Mouse (Mus musculus) macrophage (primary cell): ENCODE data around the gene Traip. TPM values are rescaled to one million over a fixed set of nuclear protein-coding genes. Genes with fewer than 3 reads are reported as not detected.
A peak's percentile ranks its signal among the peaks of the same experiment; 100 is the strongest.

Source experiments
- H3K27ac ChIP-seq: fragments of 350-480 bp; formaldehyde crosslinking; 2 replicates; pipeline ENCODE4 v1.9.0; 2021
- H3K36me3 ChIP-seq: fragments of 350-480 bp; formaldehyde crosslinking; 2 replicates; pipeline ENCODE4 v1.9.0; 2021; ENCODE audit errors: inconsistent target
- H3K4me3 ChIP-seq: fragments of 350-480 bp; formaldehyde crosslinking; 2 replicates; pipeline ENCODE4 v1.9.0; 2021; ENCODE audit errors: inconsistent target
- H3K79me2 ChIP-seq: fragments of 350-480 bp; formaldehyde crosslinking; 2 replicates; pipeline ENCODE4 v1.9.0; 2021; ENCODE audit errors: inconsistent target
- WGBS: methylation state at CpG from one replicate; pipeline ENCODE4 v1.1.7; 2026; ENCODE audit warnings: inconsistent platforms; ENCODE audit not compliant: missing documents; 5-methylcytosine and 5-hydroxymethylcytosine counted together
- polyA plus RNA-seq: library from polyadenylated mRNA; stranded (reverse); fragments of 250-400 nt; gene quantifications from 3 replicates; pipeline ENCODE4 v1.2.4, GENCODE M21; 2018; ENCODE audit warnings: inconsistent platforms
- total RNA-seq, 78 experiments: library from RNA; depleted of rRNA; stranded (reverse); fragments of 250-400 nt; gene quantifications; 1 replicate in 9 of 78; 2 replicates in 24 of 78; 3 replicates in 43 of 78; 4 replicates in 2 of 78; pipeline ENCODE4 v1.2.4; 2018; ENCODE audit warnings: inconsistent platforms in 56 of 78

Traip gene
- 10 to 100 TPM in 1 of 26 experiments, 1 to 10 TPM in 24, not detected in 1; 1.2 to 18.6 (median 2.6) TPM for total RNA-seq (2018; cell fraction: chromatin; rRNA removed)
- 1 to 10 TPM in 8 of 26 experiments, under 1 TPM in 18; 0.28 to 1.7 (median 0.79) TPM for total RNA-seq (2018; cell fraction: cytosol; rRNA removed)
- 1 to 10 TPM in 16 of 26 experiments, under 1 TPM in 10; 0.44 to 9.6 (median 1.3) TPM for total RNA-seq (2018; cell fraction: nucleus; rRNA removed)
- polyA plus RNA-seq, result 0.43 to 3.0 TPM (median 1.1 TPM) in 3 replicates

- peak within 1 kb of the TSS; percentile 34 for H3K27ac ChIP-seq
- H3K4me3 ChIP-seq, result peak within 1 kb of the TSS; percentile 84
- 76% methylated on average over 10 of the region's 10 CpGs for WGBS
- peaks cover 39% of the 10 kb centered on the region for H3K79me2 ChIP-seq
- no peaks in the 10 kb centered on the region for H3K36me3 ChIP-seq
Observed at GRCm38 (mm10) chr9:107949922-107950235, at the start of gene Traip. TSS of gene Traip (plus strand) at chr9:107950136.

DNA sequence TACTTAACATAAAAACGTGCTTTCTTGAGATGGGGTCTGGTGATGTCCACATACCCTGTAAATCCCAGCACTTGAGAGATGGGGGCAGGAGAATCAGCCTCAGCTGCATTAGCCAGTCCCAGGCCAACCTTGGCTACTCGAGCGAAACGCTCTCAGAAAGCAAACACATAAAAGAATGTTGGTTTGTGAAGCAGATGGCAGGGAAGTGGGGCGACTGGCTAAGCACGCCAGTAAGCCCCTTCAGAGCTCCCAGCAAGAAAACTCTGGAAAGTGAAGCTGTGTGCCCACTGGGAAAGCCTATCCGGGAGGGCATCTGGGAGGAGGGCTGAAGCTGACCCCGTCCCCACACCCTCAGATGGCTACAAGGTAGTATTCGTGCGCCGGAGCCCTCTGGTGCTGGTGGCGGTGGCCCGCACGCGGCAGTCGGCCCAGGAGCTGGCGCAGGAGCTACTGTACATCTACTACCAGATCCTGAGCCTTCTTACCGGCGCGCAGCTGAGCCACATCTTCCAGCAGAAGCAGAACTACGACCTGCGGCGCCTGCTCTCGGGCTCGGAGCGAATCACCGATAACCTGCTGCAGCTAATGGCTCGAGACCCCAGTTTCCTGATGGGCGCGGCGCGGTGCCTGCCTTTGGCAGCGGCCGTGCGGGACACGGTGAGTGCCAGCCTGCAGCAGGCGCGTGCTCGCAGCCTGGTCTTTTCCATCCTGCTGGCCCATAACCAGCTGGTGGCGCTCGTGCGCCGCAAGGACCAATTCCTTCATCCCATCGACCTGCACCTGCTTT, 48.9 kb upstream of the Traip start:
- 56% methylated on average over 42 of the region's 44 CpGs for WGBS
- Histone ChIP-seq H3K36me3 (peaks cover 42% of the 10 kb centered on the region), H3K27ac (no peak overlapping the region), H3K4me3 (no peak overlapping the region), H3K79me2 (no peaks in the 10 kb centered on the region)

DNA sequence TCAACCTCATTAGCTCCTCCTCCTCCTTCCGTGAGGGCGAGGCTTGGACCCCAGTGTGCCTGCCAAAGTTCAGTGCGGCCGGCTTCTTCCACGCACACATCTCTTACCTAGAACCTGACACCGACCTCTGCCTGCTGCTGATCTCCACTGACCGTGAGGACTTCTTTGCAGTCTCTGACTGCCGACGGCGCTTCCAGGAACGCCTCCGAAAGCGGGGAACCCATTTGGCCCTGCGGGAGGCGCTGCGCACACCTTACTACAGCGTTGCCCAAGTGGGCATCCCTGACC, 48.4 kb upstream of the Traip start:
- no peak overlapping the region for H3K4me3 ChIP-seq
- 79% methylated on average over 17 of the region's 17 CpGs for WGBS
- H3K36me3 ChIP-seq, result peaks cover 42% of the 10 kb centered on the region
- H3K27ac ChIP-seq, result no peak overlapping the region
- no peaks in the 10 kb centered on the region for H3K79me2 ChIP-seq

- no peak overlapping the region for H3K4me3 ChIP-seq
- WGBS, result 0% methylated on average over 4 of the region's 4 CpGs
Observed at GRCm38 (mm10) chr9:107904726-107905125, 45.2 kb upstream of the Traip start.

GRCm38 (mm10) chr9:107906252-107906966, 43.5 kb upstream of the Traip start, which contains the start of gene Mst1r:
TSS of gene Mst1r (plus strand) at chr9:107906873.
- Histone ChIP-seq H3K36me3 (peaks cover 13% of the 10 kb centered on the region; the same call in 1 of the 2 replicates), H3K79me2 (no peaks in the 10 kb centered on the region), H3K4me3 (no peak within 1 kb of the TSS), H3K27ac (no peak within 1 kb of the TSS)
- 45% methylated on average over 19 of the region's 19 CpGs for WGBS

More at GRCm38 (mm10) chr9:107904726-107905125, 45.2 kb upstream of the Traip start:
- H3K36me3 ChIP-seq, result peaks cover 25% of the 10 kb centered on the region; the same call in 1 of the 2 replicates
- H3K79me2 ChIP-seq, result no peaks in the 10 kb centered on the region
- no peak overlapping the region for H3K27ac ChIP-seq

GRCm38 (mm10) chr9:107906967-107907800, 42.8 kb upstream of the Traip start:
- H3K4me3 ChIP-seq, result no peak overlapping the region

GRCm38 (mm10) chr9:107907801-107908120, 42.2 kb upstream of the Traip start:
- peaks cover 2% of the 10 kb centered on the region; the same call in 1 of the 2 replicates for H3K36me3 ChIP-seq
- 93% methylated on average over 14 of the region's 14 CpGs for WGBS
- no peak overlapping the region for H3K27ac ChIP-seq
- no peak overlapping the region for H3K4me3 ChIP-seq
- no peaks in the 10 kb centered on the region for H3K79me2 ChIP-seq

More at GRCm38 (mm10) chr9:107906967-107907800, 42.8 kb upstream of the Traip start:
- Histone ChIP-seq H3K79me2 (no peaks in the 10 kb centered on the region), H3K36me3 (peaks cover 8% of the 10 kb centered on the region; the same call in 1 of the 2 replicates), H3K27ac (no peak overlapping the region)
- WGBS, result 82% methylated on average over 31 of the region's 31 CpGs

- Histone ChIP-seq H3K27ac (no peak overlapping the region), H3K79me2 (no peaks in the 10 kb centered on the region), H3K4me3 (no peak overlapping the region), H3K36me3 (no peaks in the 10 kb centered on the region)
- WGBS, result 48% methylated on average over 18 of the region's 18 CpGs
Observed at GRCm38 (mm10) chr9:107908410-107909158, 41.4 kb upstream of the Traip start.

DNA sequence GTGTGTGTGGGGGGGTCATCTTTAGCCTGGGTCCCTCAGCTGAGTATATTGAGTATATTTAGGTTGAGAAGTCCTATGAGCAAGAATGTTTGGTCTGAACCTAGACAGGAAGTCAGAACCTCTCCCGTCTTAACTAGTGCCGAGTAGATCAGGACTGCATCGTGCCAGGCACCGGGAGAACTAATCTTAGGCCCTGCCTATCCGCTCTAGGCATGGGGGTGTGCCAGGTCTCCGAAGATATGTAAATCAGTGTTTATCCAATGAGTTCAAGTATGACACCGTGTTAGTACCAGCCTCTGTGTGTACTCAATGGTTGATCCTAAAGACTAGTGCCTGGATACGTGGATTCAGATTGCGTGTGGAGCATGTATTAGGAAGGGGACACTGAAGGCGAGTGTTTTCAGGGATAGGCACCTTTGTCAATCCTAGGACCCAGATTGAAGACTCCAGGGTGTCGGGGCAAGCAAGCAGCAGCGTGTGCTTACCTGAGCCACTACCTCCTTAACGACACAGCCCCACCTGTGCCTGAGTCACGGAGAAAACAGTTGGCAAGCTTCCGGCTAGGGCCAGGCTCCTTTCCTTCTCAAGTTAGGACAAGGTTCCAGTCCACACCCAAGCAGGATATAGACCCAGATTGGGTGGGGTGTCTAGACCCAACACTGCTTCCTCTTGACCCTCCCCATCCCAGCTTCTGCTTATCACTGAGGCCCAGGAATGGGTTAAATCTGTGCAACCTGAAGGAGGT, 39.7 kb upstream of the Traip start:
- WGBS, result 94% methylated on average over 15 of the region's 15 CpGs

DNA sequence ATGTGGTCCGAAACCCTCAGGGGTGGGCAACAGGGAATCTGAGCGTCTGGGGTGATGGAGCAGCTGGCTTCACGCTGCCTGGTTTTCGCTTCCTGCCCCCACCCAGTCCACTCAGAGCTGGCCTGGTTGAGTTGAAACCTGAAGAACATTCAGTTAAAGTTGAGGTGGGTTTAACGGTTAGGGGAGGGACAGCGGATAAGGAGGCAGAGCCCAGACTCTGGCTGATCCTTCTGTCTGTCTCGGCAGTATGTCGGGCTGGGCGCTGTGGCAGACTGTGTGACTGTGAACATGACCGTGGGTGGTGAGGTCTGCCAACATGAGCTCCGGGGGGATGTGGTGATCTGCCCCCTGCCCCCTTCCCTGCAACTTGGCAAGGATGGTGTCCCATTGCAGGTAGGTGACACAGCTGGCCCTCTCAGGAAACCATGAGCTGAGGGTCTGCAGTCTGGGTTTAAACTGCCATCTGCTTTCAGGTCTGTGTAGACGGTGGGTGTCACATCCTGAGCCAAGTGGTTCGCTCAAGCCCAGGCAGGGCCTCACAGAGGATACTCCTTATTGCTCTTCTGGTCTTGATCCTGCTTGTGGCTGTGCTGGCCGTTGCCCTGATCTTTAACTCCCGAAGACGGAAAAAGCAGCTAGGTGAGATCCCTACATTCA, 35.0 kb upstream of the Traip start:
- H3K36me3 ChIP-seq, result no peaks in the 10 kb centered on the region
- no peaks in the 10 kb centered on the region for H3K79me2 ChIP-seq
- H3K27ac ChIP-seq, result no peak overlapping the region
- WGBS, result 79% methylated on average over 14 of the region's 16 CpGs
- H3K4me3 ChIP-seq, result no peak overlapping the region

More for the DNA sequence above, 39.7 kb upstream of the Traip start:
- Histone ChIP-seq H3K4me3 (no peak overlapping the region), H3K27ac (no peak overlapping the region), H3K79me2 (no peaks in the 10 kb centered on the region), H3K36me3 (no peaks in the 10 kb centered on the region)

DNA sequence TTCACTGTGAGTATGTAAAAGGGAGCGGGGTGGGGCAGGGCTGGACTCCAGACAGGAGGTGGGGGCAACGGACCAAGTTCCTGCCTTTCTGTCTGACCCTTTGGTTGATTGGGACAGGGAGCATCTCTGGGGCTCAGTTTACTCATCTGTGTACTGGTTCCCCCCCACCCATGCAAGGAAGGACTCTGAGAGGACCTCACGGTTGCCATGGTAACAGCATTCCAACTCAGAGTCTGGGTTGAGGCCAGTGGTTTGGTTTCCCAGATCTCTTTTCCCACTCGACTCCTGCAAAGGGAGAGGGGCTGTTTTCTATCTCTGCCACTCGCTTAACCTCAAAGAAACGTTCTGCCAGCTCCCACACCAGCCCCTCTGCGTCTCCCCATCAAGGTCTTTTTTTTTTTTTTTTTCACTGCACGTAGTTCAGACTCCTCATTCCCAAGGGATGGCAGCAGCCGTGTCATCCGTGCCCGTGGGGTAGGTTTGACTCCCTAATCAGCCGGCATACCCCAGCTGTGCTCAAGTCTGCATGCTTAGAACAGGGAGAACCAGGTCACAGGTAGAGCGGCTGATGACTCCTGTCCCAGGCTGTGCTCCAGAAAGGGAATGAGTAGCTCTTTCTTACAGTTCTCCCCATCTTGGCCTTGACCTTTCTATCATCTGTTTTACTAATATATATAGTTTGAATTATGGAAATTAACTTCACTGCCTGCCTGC, 31.9 kb upstream of the Traip start:
- Histone ChIP-seq H3K36me3 (no peaks in the 10 kb centered on the region), H3K4me3 (no peak overlapping the region), H3K27ac (no peak overlapping the region), H3K79me2 (no peaks in the 10 kb centered on the region)
- 86% methylated on average over 13 of the region's 13 CpGs for WGBS

GRCm38 (mm10) chr9:107918884-107919283, 31.1 kb upstream of the Traip start:
- H3K79me2 ChIP-seq, result no peaks in the 10 kb centered on the region
- H3K4me3 ChIP-seq, result no peak overlapping the region
- 85% methylated on average over 6 of the region's 6 CpGs for WGBS
- H3K27ac ChIP-seq, result no peak overlapping the region
- no peaks in the 10 kb centered on the region for H3K36me3 ChIP-seq
